Mouse (Mus musculus): ENCODE data around the gene Gm20388. TPM values are rescaled to one million over a fixed set of nuclear protein-coding genes. Genes with fewer than 3 reads are reported as not detected.

The Gm20388 gene
- polyA plus RNA-seq, 1 experiment from 2014 or later: not detected

DNA sequence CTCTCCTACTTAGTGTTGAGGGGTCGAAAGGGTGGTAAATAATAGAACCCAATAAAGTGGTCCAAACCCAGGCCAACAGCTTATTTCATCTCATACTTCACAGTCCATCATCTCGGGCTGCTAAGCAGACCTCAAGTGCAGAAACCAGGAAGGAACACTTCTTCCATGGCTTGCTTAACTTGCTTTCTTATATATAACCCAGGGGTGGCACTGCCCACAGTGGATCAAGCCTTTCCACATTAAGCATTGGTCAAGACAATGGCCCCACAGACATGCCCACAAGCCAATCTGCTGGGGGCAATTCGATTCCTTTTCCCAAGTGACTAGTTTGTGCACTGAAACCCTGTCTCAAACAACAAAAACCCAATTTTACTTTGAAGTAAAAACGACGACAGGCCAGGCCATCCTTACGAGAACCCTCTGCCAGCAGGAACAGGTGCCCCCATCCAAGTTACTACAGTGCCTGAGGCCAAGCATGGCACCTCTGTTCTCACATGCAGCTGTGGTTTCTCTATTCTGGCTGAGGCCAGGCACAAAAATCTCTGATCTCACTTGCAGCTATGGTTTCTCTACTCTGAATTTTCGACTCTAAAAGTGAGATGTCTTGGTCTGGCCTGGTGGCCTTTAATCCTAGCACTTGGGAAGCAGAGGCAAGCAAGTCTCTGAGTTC lies 3007.9 kb downstream of the Gm20388 start:
- ATAC-seq (ENCODE audit: low read depth) (no peak), DNase-seq (no peak)
- Histone ChIP-seq H3K27me3 (no peaks in the 10 kb centered on the region), H3K4me2 (peak overlapping the region; percentile 4; the same call in 1 of the 2 replicates), H3K4me3 (replicated peaks) (no peak overlapping the region), H3K4me1 (replicated peaks) (peaks cover 55% of the 10 kb centered on the region), H3K9me3 (replicated peaks) (no peaks in the 10 kb centered on the region), H3K9ac (no peak overlapping the region), H3K27ac (peak overlapping the region; percentile 43), H3K36me3 (peaks cover 25% of the 10 kb centered on the region)
- 64% methylated on average over 7 of the region's 7 CpGs for WGBS (ENCODE audit: insufficient replicate concordance)

GRCm38 (mm10) chr8:122920890-122921289 lies 3010.2 kb downstream of the Gm20388 start:
- Histone ChIP-seq H3K4me1 (replicated peaks) (peaks cover 77% of the 10 kb centered on the region), H3K36me3 (peaks cover 3% of the 10 kb centered on the region), H3K4me3 (replicated peaks) (no peak overlapping the region), H3K9ac (no peak overlapping the region), H3K27ac (no peak overlapping the region), H3K4me2 (no peak overlapping the region), H3K27me3 (no peaks in the 10 kb centered on the region), H3K9me3 (replicated peaks) (no peaks in the 10 kb centered on the region)
- 82% methylated on average over 7 of the region's 7 CpGs for WGBS (ENCODE audit: insufficient replicate concordance)
- ATAC-seq (ENCODE audit: low read depth) (no peak), DNase-seq (no peak)

DNA sequence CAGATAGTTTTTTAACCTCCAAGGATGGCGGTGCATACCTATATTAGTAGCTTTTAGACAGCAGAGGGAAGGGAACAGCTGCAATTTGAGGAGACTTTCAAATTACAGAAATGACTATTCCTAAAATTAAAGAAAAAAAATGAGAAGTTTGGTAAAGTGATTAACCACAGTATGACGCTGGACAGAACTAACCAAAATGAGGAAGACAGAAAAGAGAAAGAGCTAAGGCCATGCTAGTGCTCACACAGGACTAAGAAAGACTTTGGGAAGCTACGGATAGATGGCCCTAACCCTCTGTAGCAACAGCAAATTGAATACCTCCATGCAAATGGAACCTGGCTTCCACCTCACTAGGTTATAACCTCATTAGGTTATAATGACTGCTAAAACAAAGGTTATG lies 3012.3 kb downstream of the Gm20388 start:
- no peak for DNase-seq
- H3K36me3 ChIP-seq: peaks cover 5% of the 10 kb centered on the region; the same call in 1 of the 2 replicates
- WGBS (ENCODE audit: insufficient replicate concordance): 60% methylated on average over 3 of the region's 3 CpGs
- no peak overlapping the region for H3K4me3 ChIP-seq (replicated peaks)
- no peak overlapping the region for H3K9ac ChIP-seq
- no peak overlapping the region for H3K4me2 ChIP-seq
- no peaks in the 10 kb centered on the region for H3K27me3 ChIP-seq
- ATAC-seq (ENCODE audit: low read depth): no peak
- H3K27ac ChIP-seq: no peak overlapping the region
- peaks cover 75% of the 10 kb centered on the region for H3K4me1 ChIP-seq (replicated peaks)
- H3K9me3 ChIP-seq (replicated peaks): no peaks in the 10 kb centered on the region

- Histone ChIP-seq H3K9ac (0 out of 2 replicates have a peak overlapping the region, but pooled peaks have one; percentile 11), H3K27me3 (no peaks in the 10 kb centered on the region), H3K4me1 (replicated peaks) (peaks cover 69% of the 10 kb centered on the region), H3K9me3 (replicated peaks) (no peaks in the 10 kb centered on the region), H3K36me3 (peaks cover 5% of the 10 kb centered on the region; the same call in 1 of the 2 replicates), H3K4me3 (replicated peaks) (no peak overlapping the region), H3K4me2 (no peak overlapping the region), H3K27ac (no peak overlapping the region)
- DNase-seq (no peak), ATAC-seq (ENCODE audit: low read depth) (no peak)
- 43% methylated on average over 7 of the region's 7 CpGs for WGBS (ENCODE audit: insufficient replicate concordance)
These were observed 3012.9 kb downstream of the Gm20388 start for GRCm38 (mm10) chr8:122923431-122924090.

GRCm38 (mm10) chr8:122924091-122924490 lies 3013.4 kb downstream of the Gm20388 start:
- no peak overlapping the region for H3K4me3 ChIP-seq (replicated peaks)
- DNase-seq (no peak), ATAC-seq (ENCODE audit: low read depth) (no peak)
- peaks cover 5% of the 10 kb centered on the region; the same call in 1 of the 2 replicates for H3K36me3 ChIP-seq
- no peaks in the 10 kb centered on the region for H3K9me3 ChIP-seq (replicated peaks)
- 47% methylated on average over 6 of the region's 6 CpGs for WGBS (ENCODE audit: insufficient replicate concordance)
- H3K4me2 ChIP-seq: no peak overlapping the region
- no peak overlapping the region for H3K27ac ChIP-seq
- H3K27me3 ChIP-seq: no peaks in the 10 kb centered on the region
- no peak overlapping the region for H3K9ac ChIP-seq
- peaks cover 64% of the 10 kb centered on the region for H3K4me1 ChIP-seq (replicated peaks)

GRCm38 (mm10) chr8:122925939-122926722 lies 3015.5 kb downstream of the Gm20388 start:
- no peak overlapping the region for H3K27ac ChIP-seq
- H3K9ac ChIP-seq: no peak overlapping the region
- no peak overlapping the region for H3K4me3 ChIP-seq (replicated peaks)
- H3K9me3 ChIP-seq (replicated peaks): no peaks in the 10 kb centered on the region
- DNase-seq (no peak), ATAC-seq (ENCODE audit: low read depth) (no peak)
- peaks cover 5% of the 10 kb centered on the region; the same call in 1 of the 2 replicates for H3K36me3 ChIP-seq
- peaks cover 61% of the 10 kb centered on the region for H3K4me1 ChIP-seq (replicated peaks)
- no peak overlapping the region for H3K4me2 ChIP-seq
- H3K27me3 ChIP-seq: no peaks in the 10 kb centered on the region
- 79% methylated on average over 8 of the region's 8 CpGs for WGBS (ENCODE audit: insufficient replicate concordance)

DNA sequence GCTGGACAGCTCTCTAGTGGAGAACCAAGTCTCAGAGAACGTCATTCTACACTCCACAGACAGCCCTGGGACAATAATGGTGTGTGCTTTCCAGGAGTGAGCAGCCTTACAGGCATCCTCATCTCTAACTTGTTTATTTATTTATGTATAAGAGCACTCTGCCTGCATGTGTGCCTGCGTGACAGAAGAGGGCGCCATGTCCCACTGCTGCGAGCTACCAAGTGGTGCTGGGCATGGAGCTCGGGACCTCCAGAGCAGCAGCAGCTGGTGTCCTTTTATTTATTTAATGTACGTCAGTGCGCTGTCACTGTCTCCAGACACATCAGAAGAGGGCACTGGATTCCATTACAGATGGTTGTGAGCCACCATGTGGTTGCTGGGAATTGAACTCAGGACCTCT lies 3016.1 kb downstream of the Gm20388 start:
- Histone ChIP-seq H3K9me3 (replicated peaks) (no peaks in the 10 kb centered on the region), H3K4me3 (replicated peaks) (no peak overlapping the region), H3K27ac (no peak overlapping the region), H3K27me3 (no peaks in the 10 kb centered on the region), H3K4me2 (no peak overlapping the region), H3K9ac (no peak overlapping the region), H3K4me1 (replicated peaks) (peaks cover 59% of the 10 kb centered on the region), H3K36me3 (peaks cover 5% of the 10 kb centered on the region; the same call in 1 of the 2 replicates)
- DNase-seq (no peak), ATAC-seq (ENCODE audit: low read depth) (0 out of 2 replicates have a peak, but pooled peaks have one; percentile 16)
- 82% methylated on average over 7 of the region's 7 CpGs for WGBS (ENCODE audit: insufficient replicate concordance)

DNA sequence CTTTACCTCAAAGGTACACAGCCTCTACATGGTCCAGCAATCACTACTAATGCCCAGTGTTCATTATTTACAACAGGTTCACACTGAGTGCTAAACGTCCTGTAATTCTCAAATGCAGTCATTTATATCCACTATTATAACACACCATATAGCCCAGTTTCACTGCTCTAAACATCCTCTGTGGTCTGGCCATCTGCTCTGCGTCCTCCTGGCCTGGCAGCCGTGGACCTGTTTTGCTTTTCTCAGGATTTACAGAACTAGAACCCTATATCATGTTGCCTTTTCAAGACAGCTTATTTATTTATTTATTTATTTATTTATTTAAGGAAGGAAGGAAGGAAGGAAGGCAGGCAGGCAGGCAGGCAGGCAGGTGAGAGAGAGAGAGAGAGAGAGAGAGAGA lies 3017.2 kb downstream of the Gm20388 start:
- H3K27ac ChIP-seq: no peak overlapping the region
- ATAC-seq (ENCODE audit: low read depth): no peak
- DNase-seq: no peak
- no peak overlapping the region for H3K4me2 ChIP-seq
- H3K9ac ChIP-seq: no peak overlapping the region
- peaks cover 5% of the 10 kb centered on the region; the same call in 1 of the 2 replicates for H3K36me3 ChIP-seq
- no peak overlapping the region for H3K4me3 ChIP-seq (replicated peaks)
- WGBS (ENCODE audit: insufficient replicate concordance): 73% methylated on average over 3 of the region's 3 CpGs
- H3K4me1 ChIP-seq (replicated peaks): peaks cover 62% of the 10 kb centered on the region
- H3K27me3 ChIP-seq: no peaks in the 10 kb centered on the region
- no peaks in the 10 kb centered on the region for H3K9me3 ChIP-seq (replicated peaks)

DNA sequence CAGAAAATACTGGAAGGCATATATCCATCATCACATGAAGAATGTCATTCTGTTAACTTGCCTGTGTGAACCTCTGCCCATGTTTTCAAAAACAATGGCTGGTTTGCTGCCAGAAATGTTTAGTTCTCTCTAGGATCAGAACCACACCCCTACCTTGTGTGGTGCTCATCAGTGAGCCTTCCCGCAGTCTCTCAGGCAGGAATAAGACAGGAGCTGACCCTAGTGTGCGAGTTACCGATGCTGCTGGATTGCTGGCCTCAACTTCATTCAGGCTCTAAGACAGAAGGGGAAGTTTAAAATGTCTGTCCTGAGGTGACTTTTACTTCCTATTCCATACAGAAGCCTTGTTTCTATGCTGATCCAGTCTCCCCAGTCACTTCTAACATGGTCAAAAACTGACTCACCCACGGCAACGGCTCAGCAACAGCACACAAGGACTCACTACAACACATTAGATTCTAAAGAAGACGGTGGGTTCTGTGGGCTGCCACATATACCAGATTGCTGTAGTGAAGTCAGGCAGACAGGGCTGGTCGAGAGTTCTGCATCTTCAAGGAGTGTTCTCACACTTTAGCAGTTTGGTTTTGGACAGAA lies 3018.1 kb downstream of the Gm20388 start:
- no peak overlapping the region for H3K9ac ChIP-seq
- no peaks in the 10 kb centered on the region for H3K27me3 ChIP-seq
- no peak overlapping the region for H3K4me2 ChIP-seq
- no peak for ATAC-seq (ENCODE audit: low read depth)
- 53% methylated on average over 7 of the region's 7 CpGs for WGBS (ENCODE audit: insufficient replicate concordance)
- H3K4me3 ChIP-seq (replicated peaks): no peak overlapping the region
- peaks cover 8% of the 10 kb centered on the region; the same call in 1 of the 2 replicates for H3K36me3 ChIP-seq
- peaks cover 64% of the 10 kb centered on the region for H3K4me1 ChIP-seq (replicated peaks)
- no peaks in the 10 kb centered on the region for H3K9me3 ChIP-seq (replicated peaks)
- DNase-seq: no peak
- no peak overlapping the region for H3K27ac ChIP-seq

DNA sequence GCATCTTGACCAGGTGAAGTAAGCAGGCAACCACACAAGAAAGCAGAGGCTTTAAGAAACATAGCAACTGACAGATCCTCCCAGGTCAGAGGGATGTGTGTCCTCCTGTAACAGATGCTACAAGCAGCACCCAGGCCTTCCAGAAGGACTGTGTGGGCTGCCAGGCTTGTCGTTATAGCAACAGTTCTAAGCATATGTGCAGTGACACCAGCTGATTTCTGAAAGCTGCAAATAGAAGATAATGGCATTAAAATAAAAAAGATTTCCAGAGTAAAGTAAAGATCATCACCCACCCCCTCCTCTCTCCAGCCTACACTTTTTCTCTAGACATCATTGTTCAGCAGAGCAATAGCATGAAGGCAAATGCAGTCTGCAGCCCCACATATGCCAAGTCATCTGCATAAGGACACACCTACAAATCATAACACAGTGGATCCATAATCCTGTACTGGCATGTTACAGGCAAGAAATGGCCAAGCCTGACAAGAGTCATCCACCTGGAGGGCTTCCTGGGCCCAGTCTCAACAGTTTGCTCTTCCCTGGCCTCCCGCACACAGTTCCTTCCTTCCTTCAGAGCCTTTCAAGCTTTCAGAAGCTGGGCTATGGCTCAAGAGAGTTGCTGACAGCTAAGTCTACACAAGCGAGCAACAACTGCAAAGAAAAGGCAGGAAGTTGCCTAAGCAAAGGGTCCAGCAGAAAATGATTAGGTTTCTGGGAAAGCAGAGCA lies 3021.4 kb downstream of the Gm20388 start:
- DNase-seq (no peak), ATAC-seq (ENCODE audit: low read depth) (peak; percentile 15; the same call in 1 of the 2 replicates)
- Histone ChIP-seq H3K4me3 (replicated peaks) (no peak overlapping the region), H3K9me3 (replicated peaks) (no peaks in the 10 kb centered on the region), H3K9ac (no peak overlapping the region), H3K27ac (no peak overlapping the region), H3K4me2 (no peak overlapping the region), H3K4me1 (replicated peaks) (peaks cover 62% of the 10 kb centered on the region), H3K27me3 (no peaks in the 10 kb centered on the region), H3K36me3 (peaks cover 4% of the 10 kb centered on the region; the same call in 1 of the 2 replicates)
- 41% methylated on average over 3 of the region's 3 CpGs for WGBS (ENCODE audit: insufficient replicate concordance)

All from liver, embryonic 13.5 days (tissue).